Mouse (Mus musculus) ES-E14 (cell line): ENCODE measurements at regions not wholly inside any gene's neighbourhood (a gene's known extent, or its start where the extent isn't known, plus 50 kb on each side); places are given as distances from the start of the nearest gene placed in this dataset.

Experiments
- CHD2 ChIP-seq: IDR thresholded peaks from 2 replicates; pipeline ENCODE4 v1.6.1; 2014; ENCODE audit warnings: mild to moderate bottlenecking, low read depth, low read length, inconsistent platforms
- MAFK ChIP-seq: IDR thresholded peaks from 2 replicates; pipeline ENCODE4 v1.6.1; 2014; ENCODE audit warnings: mild to moderate bottlenecking, low read depth, low read length, inconsistent platforms; ENCODE audit not compliant: insufficient read depth
- ZC3H11A ChIP-seq: IDR thresholded peaks from 2 replicates; pipeline ENCODE4 v1.6.1; 2012; ENCODE audit warnings: low read depth, mild to moderate bottlenecking, inconsistent platforms, low read length, borderline replicate concordance
- ZNF384 ChIP-seq: IDR thresholded peaks from 2 replicates; pipeline ENCODE4 v1.6.1; 2012; ENCODE audit warnings: low read depth, low read length, inconsistent platforms

DNA sequence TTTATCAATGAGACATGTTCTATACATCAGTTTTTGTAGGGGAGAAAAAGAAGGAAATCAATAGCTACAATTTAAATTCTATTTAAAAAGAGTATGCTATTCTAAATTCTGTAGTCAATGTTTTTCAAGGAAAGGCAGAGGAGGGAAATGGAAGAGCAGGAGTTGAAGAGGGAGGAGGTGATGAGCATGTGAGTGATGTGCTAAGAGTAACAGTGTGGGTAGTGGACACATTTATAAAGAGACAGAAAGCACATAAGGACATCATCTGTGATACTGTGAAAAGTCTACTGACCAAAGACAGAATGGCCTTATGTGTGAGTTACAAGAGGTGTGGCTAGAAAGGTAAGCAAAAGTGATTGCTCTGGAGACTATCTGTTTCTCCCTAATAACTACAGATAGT is 179.8 kb upstream of the Tnc start:
- TF ChIP-seq ZNF384 (no peak), ZC3H11A (no peak), CHD2 (no peak), MAFK (no peak)
